Mouse (Mus musculus) cerebellum, adult 2 months (tissue): ENCODE measurements at regions not wholly inside any gene's neighbourhood (a gene's known extent, or its start where the extent isn't known, plus 50 kb on each side); places are given as distances from the start of the nearest gene placed in this dataset.

ENCODE experiments used
- DNase-seq, 2 experiments: peaks; one replicate each; pipeline ENCODE4 v3.0.0; 2021
- H3K27ac ChIP-seq: fragments of 200-500 bp; 2 replicates; pipeline ENCODE4 v1.5.1; 2012; ENCODE audit warnings: low read length, control low read depth, inconsistent platforms; ENCODE audit not compliant: insufficient read depth
- H3K27me3 ChIP-seq: fragments of 200-500 bp; 2 replicates; pipeline ENCODE4 v1.6.1; 2012; ENCODE audit warnings: inconsistent platforms, mild to moderate bottlenecking, low read length, moderate library complexity; ENCODE audit not compliant: control insufficient read depth, insufficient read depth
- H3K4me1 ChIP-seq: fragments of 200-500 bp; 2 replicates; pipeline ENCODE4 v1.6.1; 2011; ENCODE audit warnings: low read length; ENCODE audit not compliant: control insufficient read depth, insufficient read depth
- H3K4me3 ChIP-seq: fragments of 200-500 bp; replicated peaks from 2 replicates; pipeline ENCODE3; 2011; ENCODE audit warnings: mild to moderate bottlenecking, low read depth, low read length, control low read depth; ENCODE audit not compliant: insufficient read depth
- CTCF ChIP-seq: fragments of 200-500 bp; IDR thresholded peaks from 2 replicates; pipeline ENCODE4 v1.5.1; 2011; ENCODE audit warnings: low read depth, mild to moderate bottlenecking, control low read depth, low read length, moderate library complexity, borderline replicate concordance; ENCODE audit not compliant: insufficient read depth
- POLR2A ChIP-seq: fragments of 200-500 bp; IDR thresholded peaks from 2 replicates; pipeline ENCODE4 v1.6.1; 2011; ENCODE audit warnings: low read length, control low read depth, borderline replicate concordance; ENCODE audit not compliant: insufficient read depth
- WGBS: fragments of 180-500 bp; shearing (Covaris S2); methylation state at CpG from one replicate; pipeline ENCODE4 v1.1.7; 2018; 5-methylcytosine and 5-hydroxymethylcytosine counted together

- no peak overlapping the region for H3K4me3 ChIP-seq
- TF ChIP-seq CTCF = no peak
- no peak for TF ChIP-seq POLR2A
- H3K4me1 ChIP-seq = no peaks in the 10 kb centered on the region
- H3K27ac ChIP-seq = no peak overlapping the region
- 46% methylated on average over 7 of the region's 7 CpGs for WGBS
- DNase-seq = peak in 1 of 2 experiments; percentile 47
- no peaks in the 10 kb centered on the region for H3K27me3 ChIP-seq
These were observed 318.4 kb upstream of the Myo3a start for GRCm38 (mm10) chr2:21908813-21909480.

- peak; percentile 79 to 88 for DNase-seq
- H3K4me3 ChIP-seq = peak overlapping the region; percentile 69
- TF ChIP-seq POLR2A (no peak), CTCF (peak; percentile 73; the same call in 1 of the 2 replicates)
- no peaks in the 10 kb centered on the region for H3K4me1 ChIP-seq
- 2% methylated on average over 7 of the region's 7 CpGs for WGBS
- no peak overlapping the region for H3K27ac ChIP-seq
- no peaks in the 10 kb centered on the region for H3K27me3 ChIP-seq
These were observed 317.8 kb upstream of the Myo3a start for GRCm38 (mm10) chr2:21909481-21909966.

DNA sequence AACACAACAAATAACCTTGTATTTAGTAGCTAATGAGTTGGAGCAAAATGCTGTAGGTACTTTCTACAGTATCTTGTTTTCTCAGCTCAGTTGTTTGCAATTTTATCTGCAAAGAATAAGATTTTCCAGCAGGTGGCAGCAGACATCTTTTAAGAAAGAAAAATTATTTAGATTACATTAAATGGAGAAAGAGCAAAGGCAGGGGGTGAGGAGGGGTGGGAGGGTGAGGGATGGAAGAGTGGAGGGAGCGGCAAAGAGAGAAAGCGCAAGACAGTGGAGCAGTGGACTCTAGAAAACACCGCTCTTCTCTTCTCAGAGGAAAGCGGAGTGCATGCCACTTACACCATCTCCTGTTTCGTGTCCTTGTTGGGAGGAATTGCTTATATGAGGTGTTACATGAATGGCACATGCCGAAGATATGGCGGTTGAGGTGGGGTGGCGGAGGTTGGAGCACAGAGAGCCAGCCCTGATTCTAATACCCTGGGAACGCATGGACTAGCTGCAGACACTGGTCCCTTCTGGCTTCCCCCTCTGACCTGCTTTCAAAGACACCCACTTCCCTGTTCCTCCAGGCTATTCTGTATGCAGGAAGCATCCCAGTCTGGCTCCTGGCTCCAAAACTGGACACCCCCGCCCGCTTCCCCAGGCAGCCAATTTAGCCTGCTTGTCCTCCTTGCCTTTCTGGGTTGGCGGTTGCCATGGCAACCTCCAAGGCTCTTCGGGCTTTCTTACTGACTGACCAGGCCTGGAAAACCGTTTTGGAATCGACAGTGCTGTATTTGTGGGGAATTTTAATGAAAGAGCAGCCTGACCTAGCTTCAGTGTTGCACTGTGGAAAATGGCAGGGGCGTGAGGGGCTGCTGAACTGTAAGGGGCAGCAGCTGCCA is 309.3 kb upstream of the Myo3a start:
- H3K27me3 ChIP-seq = no peaks in the 10 kb centered on the region
- peak overlapping the region; percentile 91 for H3K27ac ChIP-seq
- WGBS = 4% methylated on average over 16 of the region's 16 CpGs
- peak; percentile 90 to 92 for DNase-seq
- peaks cover 6% of the 10 kb centered on the region; the same call in 1 of the 2 replicates for H3K4me1 ChIP-seq
- TF ChIP-seq CTCF = no peak
- no peak for TF ChIP-seq POLR2A
- H3K4me3 ChIP-seq = peak overlapping the region; percentile 69

- no peaks in the 10 kb centered on the region for H3K27me3 ChIP-seq
- H3K4me1 ChIP-seq = peaks cover 6% of the 10 kb centered on the region; the same call in 1 of the 2 replicates
- whole genome bisulfite sequencing = 32% methylated on average over 2 of the region's 2 CpGs
- H3K4me3 ChIP-seq = no peak overlapping the region
- peak; percentile 42 to 64 for DNase-seq
- no peak for TF ChIP-seq POLR2A
- H3K27ac ChIP-seq = no peak overlapping the region; the same call in 1 of the 2 replicates
These were observed 308.2 kb upstream of the Myo3a start for GRCm38 (mm10) chr2:21919091-21919490.

- Histone ChIP-seq H3K4me1 (no peaks in the 10 kb centered on the region), H3K27ac (no peak overlapping the region), H3K4me3 (no peak overlapping the region), H3K27me3 (no peaks in the 10 kb centered on the region)
- TF ChIP-seq CTCF (no peak), POLR2A (no peak)
- 25% methylated on average over 1 of the region's 1 CpGs for WGBS
- no peak for DNase-seq
These were observed 299.6 kb upstream of the Myo3a start for GRCm38 (mm10) chr2:21927656-21928055.

DNA sequence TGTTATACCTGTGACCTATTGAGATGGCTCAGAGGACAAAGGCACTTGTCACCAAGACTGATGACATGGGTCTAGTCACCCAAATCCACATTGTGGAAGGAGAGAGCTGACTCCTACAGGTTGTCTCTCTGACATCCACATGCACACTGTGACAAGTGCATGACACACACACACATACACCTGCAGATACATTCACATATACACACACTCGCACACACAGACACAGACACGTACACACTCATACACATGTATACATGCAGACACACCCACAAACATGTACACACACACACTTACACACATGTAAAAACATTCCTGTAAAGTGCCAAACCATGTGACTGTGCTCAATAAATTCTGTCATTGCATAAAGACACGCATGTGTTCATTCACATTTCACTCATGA is 287.3 kb upstream of the Myo3a start:
- Histone ChIP-seq H3K27me3 (no peaks in the 10 kb centered on the region), H3K4me1 (no peaks in the 10 kb centered on the region), H3K27ac (no peak overlapping the region), H3K4me3 (no peak overlapping the region)
- TF ChIP-seq POLR2A (no peak), CTCF (no peak)
- 89% methylated on average over 3 of the region's 3 CpGs for WGBS
- no peak for DNase-seq

- TF ChIP-seq CTCF (no peak), POLR2A (no peak)
- Histone ChIP-seq H3K4me1 (no peaks in the 10 kb centered on the region), H3K27me3 (no peaks in the 10 kb centered on the region), H3K27ac (no peak overlapping the region), H3K4me3 (no peak overlapping the region)
- 48% methylated on average over 4 of the region's 4 CpGs for WGBS
- DNase-seq = peak in 1 of 2 experiments; percentile 38
These were observed 286.4 kb upstream of the Myo3a start for GRCm38 (mm10) chr2:21940797-21941487.
